Mouse (Mus musculus) cortical plate, adult 2 months (tissue): ENCODE results near the gene Fbxo47. TPM values are rescaled to one million over a fixed set of nuclear protein-coding genes. Genes with fewer than 3 reads are reported as not detected.
"Not testable (repeated sequence)": the region's sequence is repeated elsewhere in the genome, so short reads cannot be mapped to it uniquely, and the experiment has no call there.

Experiments
- H3K27ac ChIP-seq: fragments of 200-500 bp; 2 replicates; pipeline ENCODE4 v1.5.1; 2012; ENCODE audit warnings: low read length, control low read depth, inconsistent platforms; ENCODE audit not compliant: insufficient read depth
- H3K4me1 ChIP-seq: fragments of 200-500 bp; 2 replicates; pipeline ENCODE4 v1.6.1; 2011; ENCODE audit warnings: low read length; ENCODE audit not compliant: control insufficient read depth, insufficient read depth
- H3K4me3 ChIP-seq: fragments of 200-500 bp; 2 replicates; pipeline ENCODE4 v1.5.1; 2011; ENCODE audit warnings: mild to moderate bottlenecking, low read length, control low read depth; ENCODE audit not compliant: insufficient read depth
- CTCF ChIP-seq: fragments of 200-500 bp; IDR thresholded peaks from 2 replicates; pipeline ENCODE4 v1.5.1; 2011; ENCODE audit warnings: mild to moderate bottlenecking, control low read depth, low read length; ENCODE audit not compliant: insufficient read depth; ENCODE audit errors: extremely low read depth
- POLR2A ChIP-seq: fragments of 200-500 bp; IDR thresholded peaks from 2 replicates; pipeline ENCODE4 v1.6.1; 2011; ENCODE audit warnings: mild to moderate bottlenecking, low read length, control low read depth; ENCODE audit not compliant: insufficient read depth; ENCODE audit errors: extremely low read depth
- polyA plus RNA-seq: library from polyadenylated mRNA; depleted of rRNA; stranded (reverse); fragments of >200 nt; gene quantifications from 2 replicates; pipeline ENCODE4 v1.2.3, GENCODE M21; 2012

Gene Fbxo47
- polyA plus RNA-seq, 1 experiment = 1.6 TPM

DNA sequence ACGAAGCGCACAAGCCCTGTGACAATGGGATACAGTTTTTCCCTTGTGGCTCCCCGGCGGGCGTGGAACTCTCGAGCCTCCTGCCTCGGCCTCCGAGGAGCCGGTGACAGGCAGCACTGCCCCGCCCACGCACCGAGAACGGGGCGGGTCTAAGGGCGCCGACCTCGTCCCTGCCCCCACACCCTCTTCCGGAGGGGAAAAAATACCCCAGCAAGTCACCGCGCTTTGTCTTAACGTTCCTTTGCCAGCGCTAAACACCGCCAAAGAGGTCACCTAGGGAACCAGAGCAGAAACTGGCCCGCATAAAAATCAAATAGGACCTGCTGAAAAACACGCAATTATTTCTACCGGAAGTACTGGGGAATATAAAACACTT is 424 bp downstream of the Fbxo47 start:
- no peak for TF ChIP-seq CTCF
- TF ChIP-seq POLR2A = no peak
- Histone ChIP-seq H3K27ac (no peak overlapping the region), H3K4me3 (peak overlapping the region; percentile 40), H3K4me1 (no peaks in the 10 kb centered on the region)

DNA sequence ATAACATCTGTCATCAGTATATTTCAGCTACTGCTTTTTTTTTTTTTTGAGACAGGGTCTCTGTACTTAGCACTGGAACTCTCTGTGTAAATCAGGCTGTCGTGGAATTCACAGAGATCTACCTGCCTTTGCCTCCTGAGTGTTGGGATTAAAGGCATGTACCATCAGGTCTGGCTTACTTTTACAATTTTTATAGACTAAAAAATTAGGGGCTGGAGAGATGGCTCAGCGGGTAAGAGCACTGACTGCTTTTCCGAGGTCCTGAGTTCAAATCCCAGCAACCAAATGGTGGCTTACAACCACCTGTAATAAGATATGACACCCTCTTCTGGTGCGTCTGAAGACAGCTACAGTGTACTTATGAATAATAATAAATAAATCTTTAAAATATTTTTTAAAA is 3.6 kb downstream of the Fbxo47 start:
- H3K4me1 ChIP-seq = no peaks in the 10 kb centered on the region
- H3K27ac ChIP-seq = no peak overlapping the region
- TF ChIP-seq POLR2A (no peak), CTCF (no peak)
- no peak overlapping the region for H3K4me3 ChIP-seq

DNA sequence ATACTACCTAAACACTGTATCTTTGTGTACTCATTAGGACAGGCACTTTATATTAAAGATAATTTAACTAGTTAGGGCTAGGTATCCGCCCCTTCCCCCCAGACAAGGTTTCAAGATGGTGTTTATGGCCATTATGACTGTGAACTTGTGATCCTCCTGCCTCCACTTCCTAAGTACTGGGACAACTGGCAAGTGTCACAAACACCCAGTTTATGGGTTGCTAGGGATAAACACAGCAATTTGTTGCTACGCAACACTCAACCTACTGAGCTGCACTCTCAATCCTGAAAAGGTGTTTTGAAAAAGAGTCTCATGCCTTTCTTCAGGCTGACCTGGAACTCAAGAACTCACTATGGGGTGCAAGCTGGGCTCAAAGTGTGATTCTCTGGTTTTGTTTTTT is 6.6 kb downstream of the Fbxo47 start:
- no peak overlapping the region for H3K4me3 ChIP-seq
- no peak for TF ChIP-seq POLR2A
- no peak for TF ChIP-seq CTCF
- no peaks in the 10 kb centered on the region; the same call in 1 of the 2 replicates for H3K4me1 ChIP-seq
- no peak overlapping the region for H3K27ac ChIP-seq

DNA sequence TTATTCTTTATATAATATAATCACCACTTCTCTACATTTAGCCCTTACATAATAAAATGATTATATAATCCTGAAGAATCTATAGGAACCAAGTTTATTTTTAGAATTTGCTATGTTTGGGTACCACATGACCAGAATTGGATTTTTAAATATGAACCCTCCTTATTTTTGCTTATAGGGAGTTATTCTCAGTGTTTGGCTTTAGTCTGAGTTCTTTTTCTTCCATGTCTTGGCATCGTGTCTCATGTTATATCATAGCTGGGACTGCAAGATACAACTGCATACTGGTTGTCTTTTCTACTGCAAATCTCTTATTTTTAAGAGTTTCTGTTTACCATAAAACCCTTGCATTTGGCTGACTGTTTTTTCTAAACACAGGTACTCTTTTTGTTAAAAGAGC is 9.6 kb downstream of the Fbxo47 start:
- TF ChIP-seq CTCF = no peak
- no peak for TF ChIP-seq POLR2A
- H3K4me3 ChIP-seq = no peak overlapping the region
- H3K27ac ChIP-seq = no peak overlapping the region
- no peaks in the 10 kb centered on the region; the same call in 1 of the 2 replicates for H3K4me1 ChIP-seq

DNA sequence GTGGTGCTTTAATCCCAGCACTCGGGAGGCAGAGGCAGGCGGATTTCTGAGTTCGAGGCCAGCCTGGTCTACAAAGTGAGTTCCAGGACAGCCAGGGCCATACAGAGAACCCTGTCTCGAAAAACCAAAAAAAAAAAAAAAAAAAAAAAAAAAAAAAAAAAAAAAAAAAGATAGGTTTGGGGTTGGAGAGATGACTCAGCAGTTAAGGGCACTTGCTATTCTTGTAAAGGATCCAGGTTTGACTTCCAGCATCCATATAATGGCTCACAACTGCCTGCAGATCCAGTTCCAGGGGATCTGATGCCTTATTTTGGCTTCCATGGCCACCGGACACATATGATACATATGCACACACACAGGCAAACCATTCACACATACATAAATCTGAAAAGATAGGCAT is 11.6 kb downstream of the Fbxo47 start:
- not testable (repeated sequence) for H3K27ac ChIP-seq, H3K4me3 ChIP-seq, H3K4me1 ChIP-seq

DNA sequence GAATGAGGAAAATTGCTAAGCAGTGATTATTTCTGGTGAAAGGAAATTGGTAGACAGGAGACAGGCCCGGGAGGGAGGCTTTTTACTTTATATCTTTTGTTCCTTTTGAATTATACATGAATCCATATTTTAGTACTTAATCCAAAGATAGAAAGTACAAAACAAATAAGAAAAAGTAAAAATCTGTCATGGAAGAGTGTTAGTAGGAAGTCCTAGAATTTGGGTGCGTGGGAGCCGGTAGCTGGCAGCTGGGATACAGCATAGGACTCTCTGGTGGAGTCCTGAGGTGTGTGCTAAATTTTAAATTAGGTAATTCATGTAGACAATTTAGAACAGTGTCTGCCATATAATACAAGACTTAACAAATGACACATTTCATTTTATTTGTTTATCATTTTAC is 16.4 kb downstream of the Fbxo47 start:
- Histone ChIP-seq H3K27ac (no peak overlapping the region), H3K4me3 (no peak overlapping the region), H3K4me1 (no peaks in the 10 kb centered on the region)
- TF ChIP-seq POLR2A (no peak), CTCF (no peak)

DNA sequence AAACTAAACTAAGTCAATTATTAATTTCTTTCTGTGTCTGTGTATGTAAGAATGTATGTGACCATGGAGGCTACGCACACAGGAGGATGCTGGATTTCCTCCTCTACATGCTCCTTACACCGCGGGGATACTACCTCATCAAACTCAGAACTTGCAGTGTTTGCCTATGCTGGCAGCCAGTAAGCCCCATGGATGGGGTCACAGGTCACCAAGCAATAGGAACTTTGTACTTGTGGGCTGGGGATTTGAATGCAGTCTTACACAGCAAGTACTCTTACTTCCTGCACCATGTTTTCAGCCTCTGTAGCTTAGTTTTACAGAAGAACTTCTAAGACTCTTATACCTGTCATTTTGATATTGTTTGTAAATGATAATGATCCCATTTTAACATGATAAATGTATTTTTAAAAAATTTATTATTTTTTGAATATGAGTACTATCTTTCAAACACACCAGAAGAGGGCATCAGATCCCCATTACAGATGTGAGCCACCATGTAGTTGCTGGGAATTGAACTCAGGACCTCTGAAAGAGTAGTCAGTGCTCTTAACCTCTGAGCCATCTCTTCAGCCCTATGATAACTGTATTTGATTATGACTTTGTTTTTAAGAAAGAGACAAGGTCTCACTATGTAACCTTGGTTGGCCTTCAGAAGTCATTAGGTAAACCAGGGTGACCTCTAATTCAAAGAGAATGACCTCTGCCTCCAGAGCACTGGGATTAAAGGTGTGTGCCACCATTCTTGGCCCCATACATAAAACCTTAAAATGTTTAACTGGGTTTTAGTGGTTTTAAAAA is 17.7 kb downstream of the Fbxo47 start:
- no peaks in the 10 kb centered on the region for H3K4me1 ChIP-seq
- no peak overlapping the region for H3K27ac ChIP-seq
- H3K4me3 ChIP-seq = no peak overlapping the region
- no peak for TF ChIP-seq POLR2A
- TF ChIP-seq CTCF = no peak

DNA sequence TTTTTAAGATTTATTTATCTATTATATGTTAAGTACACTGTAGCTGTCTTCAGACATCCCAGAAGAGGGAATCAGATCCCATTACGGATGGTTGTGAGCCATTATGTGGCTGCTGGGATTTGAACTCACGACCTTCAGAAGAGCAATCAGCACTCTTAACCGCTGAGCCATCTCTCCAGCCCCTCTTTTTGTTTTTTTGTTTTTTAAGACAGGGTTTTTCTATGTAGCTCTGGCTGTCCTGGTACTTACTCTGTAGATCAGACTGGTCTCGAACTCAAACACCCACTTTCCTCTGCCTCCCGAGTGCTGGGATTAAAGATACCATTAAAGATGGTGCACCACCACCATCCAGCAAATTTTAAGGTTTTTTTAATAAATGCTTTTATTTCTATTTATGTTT is 18.5 kb downstream of the Fbxo47 start:
- Histone ChIP-seq H3K27ac (no peak overlapping the region), H3K4me1 (no peaks in the 10 kb centered on the region), H3K4me3 (no peak overlapping the region)
- TF ChIP-seq POLR2A (no peak), CTCF (no peak)

DNA sequence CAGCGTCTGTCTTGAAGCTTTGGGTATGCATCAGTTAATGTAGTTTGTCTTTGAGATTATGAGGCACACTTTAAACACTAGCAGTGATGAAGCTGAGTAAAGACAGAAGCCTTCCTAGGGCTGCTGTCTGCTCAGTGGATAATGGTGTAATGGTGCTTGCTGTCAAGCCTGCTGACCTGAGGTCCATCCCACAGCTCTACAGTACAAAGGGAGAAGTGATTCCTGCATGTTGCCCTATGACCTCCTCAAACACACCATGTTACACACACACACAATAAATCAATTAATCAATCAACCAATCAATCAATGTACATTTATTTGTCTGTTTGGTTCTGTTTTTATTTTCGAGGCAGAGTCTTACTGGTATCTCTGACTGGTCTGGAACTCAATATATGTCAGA is 21.8 kb downstream of the Fbxo47 start:
- Histone ChIP-seq H3K4me1 (no peaks in the 10 kb centered on the region), H3K27ac (no peak overlapping the region), H3K4me3 (no peak overlapping the region)
- no peak for TF ChIP-seq POLR2A
- no peak for TF ChIP-seq CTCF

DNA sequence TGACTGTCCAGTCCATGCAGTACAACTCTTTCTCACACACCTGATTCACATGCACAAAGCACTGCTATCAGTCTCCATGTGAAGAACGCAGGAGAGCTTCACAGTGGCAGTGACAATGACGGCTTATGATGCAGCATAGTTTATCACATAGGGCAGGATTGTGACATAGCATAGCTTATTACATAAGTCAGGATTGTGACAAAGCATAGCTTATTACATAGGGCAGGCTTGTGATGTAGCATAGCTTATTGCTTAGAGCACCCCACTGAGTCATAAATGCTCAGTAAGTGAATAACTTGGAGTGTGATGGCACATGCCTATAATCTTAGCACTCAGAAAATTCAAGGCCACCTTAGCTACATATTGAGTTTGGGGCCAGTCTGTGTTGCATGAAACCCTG is 28.5 kb downstream of the Fbxo47 start:
- H3K4me3 ChIP-seq = no peak overlapping the region
- H3K27ac ChIP-seq = no peak overlapping the region
- no peaks in the 10 kb centered on the region for H3K4me1 ChIP-seq
- TF ChIP-seq CTCF = no peak
- no peak for TF ChIP-seq POLR2A
